Mouse (Mus musculus): ENCODE results near the gene Kcnj15.

DNA sequence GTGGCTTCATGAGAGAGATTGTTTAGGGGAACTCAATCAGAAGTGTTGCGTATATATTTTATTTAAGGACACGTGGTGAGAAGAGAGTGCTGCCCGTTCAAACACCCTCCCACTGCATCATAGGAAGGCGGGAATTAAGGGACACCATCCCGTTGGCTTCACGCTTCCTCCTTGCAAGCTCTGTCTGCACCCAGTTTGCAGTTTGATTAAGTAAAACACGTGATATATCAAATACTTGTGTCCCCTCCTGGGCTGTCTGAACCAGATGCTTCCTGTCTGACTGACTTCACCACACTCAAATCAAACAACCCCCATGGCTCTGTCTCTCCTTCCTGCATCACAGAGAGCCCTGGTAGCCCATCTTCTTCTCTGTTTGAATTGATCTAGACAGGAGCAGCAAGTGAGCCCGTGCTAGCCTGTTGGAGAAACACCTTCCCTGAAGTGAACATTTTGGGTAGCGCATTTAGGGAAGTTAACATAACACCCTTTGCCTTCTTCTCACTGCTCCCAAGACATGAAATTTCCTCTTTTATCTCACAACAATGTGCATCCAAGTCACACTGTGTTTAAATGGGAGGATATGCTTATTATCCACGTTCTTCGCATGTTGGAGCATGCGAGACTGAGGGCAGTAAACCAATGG lies 26.8 kb downstream of the Kcnj15 start:
- TF ChIP-seq CTCF (IDR thresholded peaks at IDR 0.05) (no peak), POLR2A (IDR thresholded peaks at IDR 0.05; ENCODE audit: insufficient read depth, low read depth, low read length) (no peak), EP300 (IDR thresholded peaks at IDR 0.05; ENCODE audit: insufficient read depth, low read depth, low read length) (no peak)

All from heart, adult 2 months (tissue).